Mouse (Mus musculus): ENCODE results near the gene Slc2a6.

Slc2a6 gene

DNA sequence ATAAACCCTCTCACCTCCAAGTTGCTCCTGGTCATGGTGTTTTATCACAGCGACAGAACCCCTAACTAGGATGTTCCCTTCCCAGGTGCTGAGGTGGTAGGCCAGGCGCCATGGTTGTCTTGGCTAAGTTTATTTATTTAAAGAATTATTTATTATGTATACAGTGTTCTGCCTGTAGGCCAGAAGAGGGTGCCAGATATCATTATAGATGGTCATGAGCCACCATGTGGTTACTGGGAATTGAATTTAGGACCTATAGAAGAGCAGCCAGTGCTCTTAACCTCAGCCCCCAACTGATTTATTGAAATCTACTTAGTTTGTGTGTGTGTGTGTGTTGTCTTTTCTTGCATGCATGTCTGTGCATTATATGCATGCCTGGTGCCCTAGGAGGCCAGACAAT, 4.6 kb upstream of the Slc2a6 start:
- DNase-seq, result no peak

DNA sequence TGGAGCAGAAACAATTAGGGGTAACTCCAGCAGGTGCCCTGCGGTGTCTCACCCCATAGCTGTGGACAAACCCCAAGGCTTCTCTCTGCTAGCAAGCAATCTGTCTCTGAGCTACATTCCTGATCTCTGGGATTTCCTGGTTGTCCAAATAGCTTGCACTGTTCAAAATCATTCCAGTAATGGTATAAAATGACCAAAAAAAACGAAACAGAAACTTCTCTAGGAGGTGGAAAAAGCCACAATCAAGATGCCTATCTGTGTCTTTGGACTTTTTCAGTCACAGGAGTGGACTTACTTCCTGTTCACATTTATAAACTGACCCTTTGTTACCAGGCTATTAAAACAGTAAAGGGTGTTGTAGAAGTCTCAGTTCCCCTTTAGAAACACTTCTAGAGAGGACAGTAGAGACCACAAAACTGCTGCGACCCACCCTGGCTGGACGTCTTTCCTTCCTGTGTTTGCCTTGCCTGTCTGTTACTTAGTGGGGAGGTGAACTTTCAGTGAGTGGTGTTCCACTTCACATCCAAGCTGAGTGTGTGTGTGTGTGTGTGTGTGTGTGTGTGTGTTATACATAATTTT, 728 bp upstream of the Slc2a6 start:
- DNase-seq, result peak; percentile 53 to 54

- DNase-seq, result no peak
These were observed 761 bp downstream of the Slc2a6 start for GRCm38 (mm10) chr2:27026857-27027617.

DNA sequence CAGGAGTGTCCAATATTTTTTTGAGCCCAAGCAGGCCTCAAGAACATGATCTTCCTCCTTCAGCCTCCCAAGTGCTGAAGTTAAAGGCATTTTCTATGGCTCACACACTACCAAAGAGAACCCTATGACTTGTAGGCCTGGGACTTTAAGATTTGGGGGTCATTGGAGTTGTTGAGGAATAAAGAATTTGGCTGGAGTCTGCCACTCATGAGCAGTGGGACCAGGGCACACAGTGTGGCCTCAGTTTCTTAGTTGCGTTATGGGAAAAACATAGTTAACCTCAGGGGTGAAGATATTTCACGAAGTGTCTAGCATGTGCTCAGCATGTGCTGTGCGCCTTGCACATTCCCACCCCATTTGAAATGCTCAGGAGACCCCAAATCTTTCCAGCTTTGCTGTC, 1.5 kb downstream of the Slc2a6 start:
- no peak for DNase-seq

- DNase-seq, result peak; percentile 53 to 54
These were observed 2.3 kb downstream of the Slc2a6 start for GRCm38 (mm10) chr2:27025545-27025944.

GRCm38 (mm10) chr2:27024136-27024535, 3.7 kb downstream of the Slc2a6 start:
- no peak for DNase-seq

- DNase-seq, result no peak
These were observed 5.2 kb downstream of the Slc2a6 start for GRCm38 (mm10) chr2:27022612-27023011.

DNA sequence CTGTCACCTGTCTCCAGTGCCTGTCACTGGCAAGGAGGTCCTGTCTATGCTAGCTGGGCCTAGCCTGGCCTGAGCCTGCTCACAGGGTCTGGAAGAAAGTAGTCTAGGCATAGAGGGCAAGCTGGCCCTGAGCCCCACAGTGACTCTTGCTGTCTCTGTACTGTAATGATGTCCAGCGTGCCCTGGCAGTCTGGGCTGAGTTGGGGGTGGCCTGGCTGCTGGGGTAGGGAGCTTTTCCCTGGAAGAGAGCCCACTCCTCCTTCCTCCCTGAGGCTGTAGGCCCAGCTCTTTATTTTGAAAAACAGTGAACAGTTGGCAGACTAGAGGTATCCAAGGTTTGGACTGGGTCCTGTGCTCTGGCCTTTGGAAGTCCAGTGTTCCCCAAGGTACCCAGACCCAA, 6.7 kb downstream of the Slc2a6 start:
- DNase-seq, result no peak

DNA sequence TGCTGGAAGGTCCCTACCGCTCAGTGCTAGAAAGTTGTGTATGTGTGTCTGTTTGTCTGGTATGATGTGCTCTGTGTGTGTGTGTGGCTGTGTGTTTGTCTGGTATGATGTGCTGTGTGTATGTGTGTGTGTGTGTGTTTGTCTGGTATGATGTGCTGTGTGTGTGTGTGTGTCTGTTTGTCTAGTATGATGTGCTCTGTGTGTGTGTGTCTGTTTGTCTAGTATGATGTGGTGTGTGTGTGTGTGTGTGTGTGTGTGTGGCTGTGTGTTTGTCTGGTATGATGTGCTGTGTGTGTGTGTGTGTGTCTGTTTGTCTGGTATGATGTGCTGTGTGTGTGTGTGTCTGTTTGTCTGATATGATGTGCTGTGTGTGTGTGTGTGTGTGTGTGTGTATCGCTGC, 8.3 kb downstream of the Slc2a6 start:
- DNase-seq, result no peak

DNA sequence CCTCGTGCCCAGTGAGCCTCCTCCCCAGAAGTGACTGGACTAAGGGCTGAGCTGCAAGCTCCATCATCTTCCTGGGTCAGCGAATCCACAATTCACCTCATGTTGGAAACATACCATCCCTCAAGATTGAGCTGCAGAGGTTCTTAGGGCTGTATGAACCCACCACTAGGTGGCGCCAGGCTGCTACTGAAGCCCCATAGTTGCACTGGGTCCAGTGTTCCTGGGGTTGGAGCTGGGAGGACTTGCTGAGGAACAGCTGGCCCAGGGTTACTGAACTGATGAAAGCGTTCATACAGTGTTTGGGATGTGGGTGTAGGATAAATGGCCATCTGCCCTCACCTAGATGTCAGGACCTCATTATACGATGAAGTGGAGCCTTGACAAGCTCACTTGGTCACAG, 10.0 kb downstream of the Slc2a6 start:
- DNase-seq, result peak; percentile 84 to 86

- DNase-seq, result peak; percentile 91 to 92
These were observed 18.0 kb downstream of the Slc2a6 start, which contains the start of gene Cacfd1 for GRCm38 (mm10) chr2:27009714-27010244. Cacfd1 (plus strand) TSS chr2:27009926.

- no peak for DNase-seq
These were observed 20.1 kb downstream of the Slc2a6 start for GRCm38 (mm10) chr2:27007701-27008100.

- no peak for DNase-seq
These were observed 21.5 kb downstream of the Slc2a6 start for GRCm38 (mm10) chr2:27006255-27006654.

- no peak for DNase-seq
These were observed 29.8 kb downstream of the Slc2a6 start for GRCm38 (mm10) chr2:26997993-26998392.

DNA sequence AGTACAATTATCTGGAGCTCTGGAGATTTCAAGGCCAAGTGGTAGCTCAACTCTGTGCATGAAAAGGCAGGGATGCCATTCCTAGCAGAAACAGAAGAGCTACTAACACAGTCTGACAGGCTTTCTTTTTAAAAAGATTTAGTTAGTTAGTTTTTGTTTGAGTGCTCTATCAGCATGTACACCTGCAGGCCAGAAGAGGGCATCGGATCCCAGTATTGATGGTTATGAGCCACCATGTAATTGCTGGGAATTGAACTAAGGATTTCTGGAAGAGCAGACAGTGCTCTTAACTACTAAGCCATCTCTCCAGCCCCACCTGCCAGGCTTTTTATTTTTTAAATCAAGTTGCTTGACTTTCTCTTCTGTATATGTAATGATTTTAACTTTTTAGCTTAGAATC, 30.3 kb downstream of the Slc2a6 start:
- DNase-seq, result peak; percentile 18 to 19

DNA sequence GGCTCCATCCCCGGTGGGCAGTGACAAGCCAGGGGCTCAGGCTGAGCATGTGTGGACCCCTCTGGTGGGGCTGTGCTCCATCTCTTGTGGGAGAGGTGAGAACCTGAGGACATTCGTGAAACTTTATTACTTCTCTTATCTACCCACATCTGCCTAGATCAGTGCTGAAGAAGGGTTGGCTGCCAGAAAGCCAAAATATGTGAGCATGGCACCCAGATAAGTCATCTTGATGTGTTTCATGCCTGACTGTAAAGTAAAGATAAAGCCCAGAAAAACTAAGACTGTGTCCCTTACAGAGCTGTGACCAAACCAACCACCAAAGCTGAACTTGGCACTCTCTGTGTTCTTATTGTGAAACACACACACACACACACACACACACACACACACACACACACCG, 33.9 kb downstream of the Slc2a6 start:
- DNase-seq, result no peak

- no peak for DNase-seq
These were observed 43.2 kb downstream of the Slc2a6 start for GRCm38 (mm10) chr2:26984640-26985039.

GRCm38 (mm10) chr2:26984179-26984578, 43.6 kb downstream of the Slc2a6 start:
- no peak for DNase-seq

- no peak for DNase-seq
These were observed 47.4 kb downstream of the Slc2a6 start for GRCm38 (mm10) chr2:26980361-26980760.

GRCm38 (mm10) chr2:26973960-26974359, 53.8 kb downstream of the Slc2a6 start:
- DNase-seq, result peak; percentile 49 to 64

- no peak for DNase-seq
These were observed 54.7 kb downstream of the Slc2a6 start, which contains the start of gene Adamts13 for GRCm38 (mm10) chr2:26973116-26973515. Adamts13 (plus strand) TSS chr2:26973416.

Measured in B cell, adult 2 months (primary cell).